Mouse (Mus musculus) kidney, adult 2 months (tissue): ENCODE data around the gene Wdr82.

Experiments
- CTCF ChIP-seq: fragments of 200-500 bp; conservative IDR thresholded peaks from 2 replicates; pipeline ENCODE4 v1.5.1; 2011; ENCODE audit warnings: low read depth, mild to moderate bottlenecking, control low read depth, low read length, moderate library complexity, mixed read lengths; ENCODE audit not compliant: insufficient read depth, insufficient read length
- POLR2A ChIP-seq: fragments of 200-500 bp; IDR thresholded peaks from one replicate; pipeline ENCODE4 v1.6.1; 2011; ENCODE audit warnings: low read depth, low read length, control low read depth

GRCm38 (mm10) chr9:106208181-106208580 lies 37.5 kb downstream of the Wdr82 start:
- no peak for TF ChIP-seq POLR2A
- no peak for TF ChIP-seq CTCF
